Mouse (Mus musculus) C2C12 (cell line): ENCODE data around the gene Baiap2l1. TPM values are rescaled to one million over a fixed set of nuclear protein-coding genes. Genes with fewer than 3 reads are reported as not detected.

Source experiments
- H3K27me3 ChIP-seq: one replicate; pipeline ENCODE4 v1.6.1; 2011; ENCODE audit not compliant: control insufficient read depth, insufficient read depth, insufficient read length
- H3K36me3 ChIP-seq: one replicate; pipeline ENCODE4 v1.6.1; 2011; ENCODE audit not compliant: control insufficient read depth, insufficient read depth
- H3K4me3 ChIP-seq: one replicate; pipeline ENCODE4 v1.5.1; 2011; ENCODE audit warnings: mild to moderate bottlenecking, control low read depth; ENCODE audit not compliant: poor library complexity, insufficient read depth, severe bottlenecking
- H3K79me2 ChIP-seq: one replicate; pipeline ENCODE4 v1.6.1; 2011; ENCODE audit not compliant: control insufficient read depth, insufficient read depth
- H3K79me3 ChIP-seq: one replicate; pipeline ENCODE4 v1.6.1; 2011; ENCODE audit warnings: low read depth, control low read depth
- H3ac ChIP-seq: one replicate; pipeline ENCODE3; 2011; ENCODE audit warnings: low read depth; ENCODE audit not compliant: control insufficient read depth, insufficient read length
- CEBPB ChIP-seq: IDR thresholded peaks from one replicate; pipeline ENCODE4 v1.6.1; 2011; ENCODE audit warnings: low read depth, mild to moderate bottlenecking, control low read depth, moderate library complexity
- CTCF ChIP-seq: IDR thresholded peaks from one replicate; pipeline ENCODE4 v1.5.1; 2011; ENCODE audit not compliant: control insufficient read depth, insufficient read depth, insufficient read length
- FOSL1 ChIP-seq: IDR thresholded peaks from one replicate; pipeline ENCODE4 v1.8.0; 2011; ENCODE audit warnings: mild to moderate bottlenecking, low read length; ENCODE audit not compliant: poor library complexity, insufficient read depth, severe bottlenecking
- MAX ChIP-seq: IDR thresholded peaks from one replicate; pipeline ENCODE4 v1.6.1; 2011; ENCODE audit warnings: mild to moderate bottlenecking, control low read depth
- MYOD1 ChIP-seq: IDR thresholded peaks from one replicate; pipeline ENCODE4 v1.6.1; 2011; ENCODE audit warnings: low read depth; ENCODE audit not compliant: control insufficient read depth, insufficient read length
- MYOG ChIP-seq: IDR thresholded peaks from one replicate; pipeline ENCODE4 v1.6.1; 2011; ENCODE audit not compliant: control insufficient read depth, insufficient read length; ENCODE audit errors: extremely low read depth
- USF1 ChIP-seq: IDR thresholded peaks from one replicate; pipeline ENCODE4 v1.6.1; 2011; ENCODE audit warnings: low read depth, mild to moderate bottlenecking, control low read depth, moderate library complexity
- polyA plus RNA-seq: library from polyadenylated mRNA; unstranded; fragments of >200 nt; fragmentation: generic; extraction: Trizol; gene quantifications from one replicate; pipeline ENCODE4 v1.2.1, GENCODE M21; 2012; ENCODE audit warnings: missing spikeins

The Baiap2l1 gene
- polyA plus RNA-seq, 1 experiment: 18.9 TPM

DNA sequence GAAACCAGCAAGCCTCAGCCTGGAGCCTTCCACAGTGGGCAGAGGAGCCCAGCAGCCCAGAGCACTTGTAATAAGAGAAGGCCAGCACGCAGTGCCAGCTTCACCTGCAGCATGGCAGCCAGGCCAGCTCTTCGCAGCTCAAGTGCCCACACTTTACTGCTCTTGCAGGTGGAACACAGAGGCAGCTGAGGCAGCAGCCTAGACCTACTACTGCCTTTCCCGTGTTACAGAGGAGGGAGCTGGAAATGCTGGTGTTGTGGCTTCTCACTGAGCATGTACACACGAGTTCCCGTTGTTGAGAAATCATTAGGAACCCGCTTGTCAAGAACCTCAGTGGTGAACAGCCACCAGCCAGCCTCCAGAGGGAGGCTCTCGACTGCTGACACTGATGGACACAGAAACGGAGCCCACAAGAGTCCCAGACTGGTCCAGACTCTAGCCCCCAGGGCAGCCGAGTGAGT lies 78.8 kb downstream of the Baiap2l1 start:
- Histone ChIP-seq H3ac (no peak overlapping the region), H3K27me3 (no peaks in the 10 kb centered on the region), H3K79me3 (no peaks in the 10 kb centered on the region), H3K79me2 (no peaks in the 10 kb centered on the region), H3K36me3 (peaks cover 15% of the 10 kb centered on the region), H3K4me3 (no peak overlapping the region)
- TF ChIP-seq MAX (no peak), MYOG (no peak), USF1 (no peak), FOSL1 (no peak), MYOD1 (no peak), CTCF (no peak), CEBPB (no peak)

DNA sequence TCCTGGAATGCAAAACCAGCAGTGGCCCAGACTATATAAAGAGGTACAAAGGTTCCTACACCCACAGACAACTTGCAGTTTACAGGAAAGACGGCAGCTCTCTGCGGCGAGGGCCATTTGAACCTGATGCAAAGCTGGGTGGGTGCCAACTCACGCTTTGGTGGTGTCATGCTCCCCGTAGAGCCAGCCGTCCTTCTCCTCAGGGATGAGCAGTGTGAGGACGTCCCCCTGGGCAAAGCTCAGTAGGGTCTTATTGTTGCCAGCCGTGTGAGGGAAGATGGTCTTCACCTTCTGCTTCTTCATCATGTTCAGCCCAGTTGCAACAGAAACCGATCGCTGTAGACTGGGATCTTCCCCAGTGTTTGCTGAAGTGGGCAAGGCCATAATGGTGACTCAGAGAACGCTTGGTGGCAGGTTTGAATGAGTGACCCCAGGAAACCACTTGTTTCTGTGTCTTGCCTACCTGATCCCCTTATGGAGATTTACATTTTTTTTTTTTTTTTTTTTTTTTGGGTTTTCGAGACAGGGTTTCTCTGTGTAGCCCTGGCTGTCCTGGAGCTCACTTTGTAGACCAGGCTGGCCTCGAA lies 79.4 kb downstream of the Baiap2l1 start:
- Histone ChIP-seq H3K27me3 (no peaks in the 10 kb centered on the region), H3ac (no peak overlapping the region), H3K4me3 (no peak overlapping the region), H3K36me3 (peaks cover 19% of the 10 kb centered on the region), H3K79me3 (no peaks in the 10 kb centered on the region), H3K79me2 (no peaks in the 10 kb centered on the region)
- TF ChIP-seq MYOG: no peak

DNA sequence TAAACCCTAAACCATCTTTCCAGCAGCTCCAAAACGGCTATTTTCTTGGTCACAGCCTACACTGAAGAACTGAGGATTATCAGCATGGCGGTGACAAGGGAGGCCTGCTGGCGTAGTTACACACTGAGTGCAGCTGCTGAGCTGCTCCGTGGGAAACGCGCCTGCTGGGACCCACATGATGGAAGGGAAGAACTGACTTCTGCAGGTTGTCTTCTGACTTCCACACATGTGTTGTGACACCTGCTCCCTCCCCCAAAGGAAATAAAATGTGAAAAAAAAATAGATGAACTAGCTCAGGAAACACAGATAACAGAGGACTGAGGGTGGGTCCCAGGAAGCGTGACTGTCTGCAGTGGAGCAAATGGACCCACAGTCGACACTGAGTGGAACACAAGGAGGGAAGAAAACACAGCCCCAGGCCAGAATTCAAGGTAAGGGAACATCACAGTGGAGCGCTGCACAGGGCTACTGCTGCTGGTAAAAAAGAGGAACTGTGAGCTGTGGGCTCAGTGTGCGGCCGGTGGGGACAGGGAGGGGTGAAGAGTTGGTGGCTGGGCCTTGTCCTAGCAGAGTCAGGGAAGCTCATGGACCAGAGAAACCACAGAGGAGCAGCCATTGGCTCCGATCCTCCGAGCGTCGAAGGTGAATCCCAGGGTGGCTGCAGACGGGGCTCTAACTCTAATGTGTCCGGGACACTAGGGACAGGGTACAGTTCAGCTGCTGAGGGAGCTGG lies 80.8 kb downstream of the Baiap2l1 start:
- Histone ChIP-seq H3K36me3 (peaks cover 17% of the 10 kb centered on the region), H3K27me3 (no peaks in the 10 kb centered on the region), H3ac (no peak overlapping the region), H3K79me2 (no peaks in the 10 kb centered on the region), H3K79me3 (no peaks in the 10 kb centered on the region), H3K4me3 (no peak overlapping the region)
- TF ChIP-seq MYOD1 (no peak), FOSL1 (no peak), CEBPB (no peak), USF1 (no peak), MAX (no peak), MYOG (no peak), CTCF (no peak)

DNA sequence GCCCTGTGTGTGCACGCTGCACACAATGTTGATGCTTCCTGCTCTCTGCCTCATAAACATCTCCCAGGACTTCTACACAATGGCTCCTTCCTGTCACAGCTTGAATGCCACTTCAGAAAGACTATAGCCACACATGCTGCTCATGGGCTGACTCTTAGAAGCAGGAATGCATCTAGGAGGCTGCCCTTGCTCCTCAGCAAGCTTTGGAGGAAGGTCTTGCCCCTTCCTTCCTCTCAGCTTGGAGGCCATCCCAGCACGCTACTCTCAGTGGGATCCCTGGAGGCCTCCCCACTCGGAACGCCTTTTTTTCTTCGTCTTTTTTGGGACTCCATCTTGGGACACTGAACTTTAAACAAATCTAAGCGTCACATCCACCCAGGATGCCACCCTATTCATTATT lies 83.0 kb downstream of the Baiap2l1 start:
- H3K27me3 ChIP-seq: no peaks in the 10 kb centered on the region
- H3K4me3 ChIP-seq: no peak overlapping the region
- no peaks in the 10 kb centered on the region for H3K79me2 ChIP-seq
- no peak overlapping the region for H3ac ChIP-seq
- peaks cover 16% of the 10 kb centered on the region for H3K36me3 ChIP-seq
- TF ChIP-seq CEBPB (no peak), MYOD1 (no peak), MYOG (no peak), USF1 (no peak), FOSL1 (no peak), CTCF (no peak), MAX (no peak)
- H3K79me3 ChIP-seq: no peaks in the 10 kb centered on the region

DNA sequence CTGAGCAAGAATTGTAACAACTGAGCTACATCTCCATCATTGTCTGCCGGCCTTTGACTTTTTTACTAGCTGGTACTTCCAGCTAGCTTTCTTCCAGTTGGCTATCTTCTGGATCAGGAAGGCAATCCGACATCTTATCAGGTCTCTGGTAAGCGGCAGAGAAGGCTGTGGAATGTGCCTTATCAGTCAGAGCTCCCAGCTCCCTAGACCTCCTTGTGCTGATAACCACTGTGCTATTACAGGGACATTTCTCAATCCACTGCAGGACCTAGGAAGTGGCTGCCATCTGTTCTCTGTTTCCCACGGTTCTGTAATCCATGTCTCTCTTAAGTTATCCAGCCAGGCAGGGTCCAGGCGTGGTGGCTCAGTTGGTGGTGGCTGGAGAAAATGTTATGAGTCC lies 86.1 kb downstream of the Baiap2l1 start:
- TF ChIP-seq MAX (no peak), CEBPB (no peak), CTCF (no peak), MYOG (no peak), USF1 (no peak), MYOD1 (no peak), FOSL1 (no peak)
- Histone ChIP-seq H3K27me3 (no peaks in the 10 kb centered on the region), H3K79me2 (no peaks in the 10 kb centered on the region), H3ac (no peak overlapping the region), H3K4me3 (no peak overlapping the region), H3K79me3 (no peaks in the 10 kb centered on the region), H3K36me3 (peaks cover 21% of the 10 kb centered on the region)

DNA sequence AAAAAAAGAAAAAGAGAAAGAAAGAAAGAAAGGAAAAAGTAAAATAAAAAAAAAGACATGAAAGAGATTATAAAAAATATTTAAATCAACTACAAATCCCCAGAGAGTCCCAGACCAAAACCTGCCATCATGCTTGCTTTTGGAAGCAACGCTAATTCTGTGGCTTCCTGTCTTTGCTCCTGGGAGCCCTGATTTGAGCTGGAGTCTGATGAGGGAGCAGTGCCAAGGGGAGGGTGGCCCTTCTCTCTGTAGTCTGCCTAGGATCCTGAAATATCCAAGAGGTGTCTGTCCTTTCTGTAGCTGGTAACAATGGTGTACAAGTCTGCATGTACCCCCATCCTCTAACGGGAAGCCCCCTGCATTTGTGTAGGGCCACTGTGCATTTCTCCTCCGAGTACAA lies 86.8 kb downstream of the Baiap2l1 start:
- TF ChIP-seq FOSL1 (no peak), CTCF (no peak), USF1 (no peak), MYOG (no peak), MAX (no peak), MYOD1 (no peak), CEBPB (no peak)
- Histone ChIP-seq H3ac (no peak overlapping the region), H3K27me3 (no peaks in the 10 kb centered on the region), H3K79me2 (no peaks in the 10 kb centered on the region), H3K36me3 (peaks cover 27% of the 10 kb centered on the region), H3K4me3 (no peak overlapping the region), H3K79me3 (no peaks in the 10 kb centered on the region)
